In the genomic region with DNA sequence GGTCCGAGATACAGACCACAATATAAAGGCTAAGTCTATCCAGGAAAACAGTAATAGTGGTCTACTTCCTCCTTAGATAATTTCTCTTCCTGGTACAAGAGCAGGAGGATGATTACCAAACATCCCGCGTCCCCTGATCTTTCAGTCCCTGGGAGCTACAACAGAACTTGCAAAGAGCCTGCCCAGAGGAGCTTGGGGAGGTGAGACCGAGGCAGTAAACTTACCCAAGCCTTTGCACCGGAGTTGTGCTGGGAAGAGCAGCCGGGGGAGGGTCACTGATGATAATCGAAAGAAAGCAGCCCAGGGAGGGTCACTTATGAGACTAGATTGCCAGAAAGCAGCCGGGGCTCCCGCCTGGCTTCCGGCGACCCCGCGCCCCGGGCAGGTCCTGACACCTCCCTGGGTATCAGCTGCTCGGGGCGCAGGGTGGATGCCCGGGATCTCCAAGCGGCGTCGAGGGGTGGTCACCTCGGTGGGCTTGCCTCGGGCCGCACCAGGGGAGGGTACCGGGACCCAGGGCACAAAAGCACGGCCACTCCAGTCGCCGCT, we compare ENCODE assay signal across 8 mouse cellular contexts. TPM values are rescaled to one million over a fixed set of nuclear protein-coding genes. Genes with fewer than 3 reads are reported as not detected.
DNase-seq lines count a peak whose midpoint lies in the region; ATAC-seq and TF ChIP-seq lines count a peak whose summit lies in the region.

No protein-coding gene starts in this region.

- peak; percentile 50 for ATAC-seq in forebrain, embryonic 13.5 days
- no peak for ATAC-seq in limb, embryonic 15.5 days (ENCODE audit: insufficient number of reproducible peaks, low FRiP score, low TSS enrichment, low read depth)
- peak; percentile 29 for ATAC-seq in midbrain, postnatal 0 days (ENCODE audit: low FRiP score)

- H3K9ac ChIP-seq in forebrain, embryonic 13.5 days = peak overlapping the region; percentile 90
- H3K9ac ChIP-seq in limb, embryonic 15.5 days = peak overlapping the region; percentile 91
- H3K9ac ChIP-seq in midbrain, postnatal 0 days (replicated peaks; ENCODE audit: low read length, poor library complexity, severe bottlenecking) = peak overlapping the region; percentile 73

- peaks cover 13% of the 10 kb centered on the region for H3K4me1 ChIP-seq in forebrain, embryonic 13.5 days
- no peaks in the 10 kb centered on the region for H3K4me1 ChIP-seq in limb, embryonic 15.5 days
- no peaks in the 10 kb centered on the region for H3K4me1 ChIP-seq in midbrain, postnatal 0 days (ENCODE audit: insufficient read depth, low read length)

- DNase-seq in embryo, embryonic 10 days (ENCODE audit: low spot score) = peak; percentile 43
- DNase-seq in embryo, embryonic 9.5 days (ENCODE audit: extremely low spot score) = no peak
- peak; percentile 32 for DNase-seq in NIH3T3 (ENCODE audit: low read depth)
- DNase-seq in midbrain, postnatal 0 days (ENCODE audit: low spot score) = peak; percentile 21
- no peak for DNase-seq in adrenal gland, adult (ENCODE audit: inconsistent age in 2 of 2, low spot score in 1 of 2)
- DNase-seq in adipocyte (ENCODE audit: low spot score) = no peak

- TF ChIP-seq CTCF in midbrain, postnatal 0 days (IDR thresholded peaks at IDR 0.05) = no peak

- under 1% methylated on average over 25 of the region's 27 CpGs for WGBS in forebrain, embryonic 13.5 days
- under 1% methylated on average over 27 of the region's 27 CpGs for WGBS in limb, embryonic 15.5 days
- WGBS in midbrain, postnatal 0 days = under 1% methylated on average over 27 of the region's 27 CpGs

- H3K27ac ChIP-seq in forebrain, embryonic 13.5 days = peak overlapping the region; percentile 83
- H3K27ac ChIP-seq in limb, embryonic 15.5 days = peak overlapping the region; percentile 90
- H3K27ac ChIP-seq in midbrain, postnatal 0 days (ENCODE audit: low read depth, low read length) = peak overlapping the region; percentile 71

- H3K4me2 ChIP-seq in forebrain, embryonic 13.5 days = peak overlapping the region; percentile 74
- peak overlapping the region; percentile 49 for H3K4me2 ChIP-seq in limb, embryonic 15.5 days
- peak overlapping the region; percentile 72 for H3K4me2 ChIP-seq in midbrain, postnatal 0 days (ENCODE audit: low read depth, low read length, poor library complexity, severe bottlenecking)

- no peaks in the 10 kb centered on the region for H3K27me3 ChIP-seq in forebrain, embryonic 13.5 days
- no peaks in the 10 kb centered on the region for H3K27me3 ChIP-seq in limb, embryonic 15.5 days
- H3K27me3 ChIP-seq in midbrain, postnatal 0 days (ENCODE audit: insufficient read depth, low read length) = no peaks in the 10 kb centered on the region

- peaks cover 15% of the 10 kb centered on the region for H3K36me3 ChIP-seq in forebrain, embryonic 13.5 days (ENCODE audit: poor library complexity, severe bottlenecking)
- H3K36me3 ChIP-seq in limb, embryonic 15.5 days = peaks cover 13% of the 10 kb centered on the region
- H3K36me3 ChIP-seq in midbrain, postnatal 0 days (ENCODE audit: insufficient read depth, low read length) = peaks cover 4% of the 10 kb centered on the region; the same call in 1 of the 2 replicates

- no peaks in the 10 kb centered on the region for H3K9me3 ChIP-seq in forebrain, embryonic 13.5 days (replicated peaks)
- no peaks in the 10 kb centered on the region for H3K9me3 ChIP-seq in limb, embryonic 15.5 days
- no peaks in the 10 kb centered on the region for H3K9me3 ChIP-seq in midbrain, postnatal 0 days (ENCODE audit: low read length)

- H3K4me3 ChIP-seq in forebrain, embryonic 13.5 days = peak overlapping the region; percentile 89
- peak overlapping the region; percentile 96 for H3K4me3 ChIP-seq in limb, embryonic 15.5 days
- H3K4me3 ChIP-seq in midbrain, postnatal 0 days (ENCODE audit: low read depth, low read length) = peak overlapping the region; percentile 78

RNA-seq across cellular contexts. Expression of gene Apaf1, which starts 0.5 kb away (rescaled TPM):
- polyA plus RNA-seq in forebrain, embryonic 13.5 days (2015; fragmentation: Nextera tagmentation; extraction: Ambion mirVana) = 19.8 and 20.2 TPM in 2 replicates
- 19.4 and 24.3 TPM in 2 replicates for polyA plus RNA-seq in limb, embryonic 15.5 days (2015; fragmentation: Nextera tagmentation; extraction: Ambion mirVana)
- 29.5 and 57.1 TPM in 2 replicates for total RNA-seq in midbrain, postnatal 0 days (2014; rRNA removed)
- 14.2 and 16.4 TPM in 2 replicates for polyA plus RNA-seq in midbrain, postnatal 0 days (2015; fragmentation: Nextera tagmentation; extraction: Ambion mirVana)

RNA-seq across cellular contexts. Expression of gene Ikbip, which starts 0.7 kb away (rescaled TPM):
- polyA plus RNA-seq in forebrain, embryonic 13.5 days (2015; fragmentation: Nextera tagmentation; extraction: Ambion mirVana) = 13.0 and 14.7 TPM in 2 replicates
- 77.8 and 87.9 TPM in 2 replicates for polyA plus RNA-seq in limb, embryonic 15.5 days (2015; fragmentation: Nextera tagmentation; extraction: Ambion mirVana)
- total RNA-seq in midbrain, postnatal 0 days (2014; rRNA removed) = 15.4 and 17.3 TPM in 2 replicates
- polyA plus RNA-seq in midbrain, postnatal 0 days (2015; fragmentation: Nextera tagmentation; extraction: Ambion mirVana) = 16.9 and 17.7 TPM in 2 replicates

RNA-seq across cellular contexts. Expression of gene Slc25a3, which starts 41.8 kb away (rescaled TPM):
- 439 and 465 TPM in 2 replicates for polyA plus RNA-seq in forebrain, embryonic 13.5 days (2015; fragmentation: Nextera tagmentation; extraction: Ambion mirVana)
- 396 and 431 TPM in 2 replicates for polyA plus RNA-seq in limb, embryonic 15.5 days (2015; fragmentation: Nextera tagmentation; extraction: Ambion mirVana)
- 427 and 430 TPM in 2 replicates for total RNA-seq in midbrain, postnatal 0 days (2014; rRNA removed)
- 640 and 652 TPM in 2 replicates for polyA plus RNA-seq in midbrain, postnatal 0 days (2015; fragmentation: Nextera tagmentation; extraction: Ambion mirVana)

Comparison
In these comparisons a context has a peak if more than half of its experiments do, and no peak if none do; other contexts are left out.
1. DNase-seq: peak in embryo, embryonic 10 days (single experiment), NIH3T3 (single experiment) and midbrain, postnatal 0 days (single experiment); none in embryo, embryonic 9.5 days (single experiment), adrenal gland, adult (0 of 2) and adipocyte (single experiment).
2. Peak in every context shown above with its lines, with median percentiles within 50 percentile points of each other: H3K27ac ChIP-seq, H3K4me2 ChIP-seq, H3K4me3 ChIP-seq and H3K9ac ChIP-seq.